Mouse (Mus musculus): ENCODE data around the gene Fam19a2.

DNA sequence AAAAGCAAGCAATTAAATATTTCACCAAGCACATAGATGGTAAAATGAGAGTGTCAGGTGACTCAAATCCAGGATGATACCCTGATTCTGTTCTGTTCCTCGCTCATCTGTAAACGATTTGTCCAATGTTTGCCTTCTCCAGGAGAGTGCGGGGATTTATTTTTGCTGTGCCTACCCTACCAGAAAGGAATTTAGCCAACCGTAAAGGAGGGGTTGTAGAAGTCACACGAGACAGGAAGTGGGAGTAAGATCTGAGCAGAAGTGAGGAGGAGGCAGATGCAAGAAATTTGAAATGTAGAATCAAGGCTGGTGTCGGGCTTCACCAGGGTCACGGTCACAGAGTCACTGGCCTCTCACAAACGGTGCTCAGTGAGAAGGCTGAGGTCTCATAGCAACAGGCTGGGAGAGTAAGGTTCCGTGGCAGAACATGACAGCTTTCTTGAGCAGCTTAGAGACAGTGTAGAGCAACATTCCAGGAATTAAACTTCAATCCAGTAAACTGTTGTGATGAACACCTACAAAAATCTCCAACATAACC lies 419.0 kb downstream of the Fam19a2 start:
- no peak for TF ChIP-seq CTCF (IDR thresholded peaks at IDR 0.05; ENCODE audit: extremely low read depth, insufficient read length, insufficient replicate concordance, low read depth, low read length)
- no peak for TF ChIP-seq POLR2A (IDR thresholded peaks at IDR 0.05; ENCODE audit: low read depth, low read length)

Measured in small intestine, adult 2 months (tissue).